Mouse (Mus musculus): ENCODE data around the gene Ptprg.

The Ptprg gene

GRCm38 (mm10) chr14:11683386-11684081 is 130.2 kb downstream of the Ptprg start:
- DNase-seq (ENCODE audit: low spot score in 2 of 2), result no peak

- no peak for DNase-seq (ENCODE audit: low spot score in 2 of 2)
These were observed 130.8 kb downstream of the Ptprg start for GRCm38 (mm10) chr14:11684104-11684503.

GRCm38 (mm10) chr14:11687541-11687940 is 134.2 kb downstream of the Ptprg start:
- peak; percentile 35 to 46 for DNase-seq (ENCODE audit: low spot score in 2 of 2)

- no peak for DNase-seq (ENCODE audit: low spot score in 2 of 2)
These were observed 134.8 kb downstream of the Ptprg start for GRCm38 (mm10) chr14:11688142-11688541.

- DNase-seq (ENCODE audit: low spot score in 2 of 2), result no peak
These were observed 136.7 kb downstream of the Ptprg start for GRCm38 (mm10) chr14:11690066-11690465.

GRCm38 (mm10) chr14:11691531-11691930 is 138.2 kb downstream of the Ptprg start:
- DNase-seq (ENCODE audit: low spot score in 2 of 2), result no peak

- no peak for DNase-seq (ENCODE audit: low spot score in 2 of 2)
These were observed 145.5 kb downstream of the Ptprg start for GRCm38 (mm10) chr14:11698880-11699279.

GRCm38 (mm10) chr14:11699654-11700053 is 146.3 kb downstream of the Ptprg start:
- no peak for DNase-seq (ENCODE audit: low spot score in 2 of 2)

- no peak for DNase-seq (ENCODE audit: low spot score in 2 of 2)
These were observed 148.4 kb downstream of the Ptprg start for GRCm38 (mm10) chr14:11701516-11702249.

GRCm38 (mm10) chr14:11702770-11703477 is 149.6 kb downstream of the Ptprg start:
- no peak for DNase-seq (ENCODE audit: low spot score in 2 of 2)

GRCm38 (mm10) chr14:11704871-11705270 is 151.5 kb downstream of the Ptprg start:
- DNase-seq (ENCODE audit: low spot score in 2 of 2), result no peak

GRCm38 (mm10) chr14:11709352-11709751 is 156.0 kb downstream of the Ptprg start:
- no peak for DNase-seq (ENCODE audit: low spot score in 2 of 2)

- DNase-seq (ENCODE audit: low spot score in 2 of 2), result no peak
These were observed 156.5 kb downstream of the Ptprg start for GRCm38 (mm10) chr14:11709798-11710197.

GRCm38 (mm10) chr14:11710410-11711122 is 157.2 kb downstream of the Ptprg start:
- no peak for DNase-seq (ENCODE audit: low spot score in 2 of 2)

- no peak for DNase-seq (ENCODE audit: low spot score in 2 of 2)
These were observed 158.8 kb downstream of the Ptprg start for GRCm38 (mm10) chr14:11712146-11712545.

- no peak for DNase-seq (ENCODE audit: low spot score in 2 of 2)
These were observed 162.9 kb downstream of the Ptprg start for GRCm38 (mm10) chr14:11716230-11716629.

GRCm38 (mm10) chr14:11718201-11718600 is 164.9 kb downstream of the Ptprg start:
- DNase-seq (ENCODE audit: low spot score in 2 of 2), result no peak

GRCm38 (mm10) chr14:11719259-11719658 is 165.9 kb downstream of the Ptprg start:
- DNase-seq (ENCODE audit: low spot score in 2 of 2), result no peak

GRCm38 (mm10) chr14:11722101-11722500 is 168.8 kb downstream of the Ptprg start:
- no peak for DNase-seq (ENCODE audit: low spot score in 2 of 2)

- DNase-seq (ENCODE audit: low spot score in 2 of 2), result no peak
These were observed 170.5 kb downstream of the Ptprg start for GRCm38 (mm10) chr14:11723876-11724275.

GRCm38 (mm10) chr14:11731223-11731920 is 178.0 kb downstream of the Ptprg start:
- no peak for DNase-seq (ENCODE audit: low spot score in 2 of 2)
